Mouse (Mus musculus) midbrain, embryonic 14.5 days (tissue): ENCODE results near the gene Eri2. TPM values are rescaled to one million over a fixed set of nuclear protein-coding genes. Genes with fewer than 3 reads are reported as not detected.
A peak's percentile ranks its signal among the peaks of the same experiment; 100 is the strongest.

Experiments
- ATAC-seq: fragments of 200-750 bp; cut with Nextera tagmentation; 2 replicates; pipeline ENCODE4 v1.8.0; 2017; ENCODE audit warnings: moderate number of reproducible peaks, moderate library complexity; ENCODE audit not compliant: low FRiP score, low TSS enrichment
- DNase-seq: peaks from one replicate; pipeline ENCODE4 v3.0.0-alpha.2; 2015
- H3K27ac ChIP-seq: fragments of 300-500 bp; sonication (generic); replicated peaks from 2 replicates; pipeline ENCODE4 v1.5.1; 2014; ENCODE audit warnings: mild to moderate bottlenecking, low read depth, low read length, moderate library complexity
- H3K27me3 ChIP-seq: fragments of 300-500 bp; sonication (generic); 2 replicates; pipeline ENCODE4 v1.6.1; 2014; ENCODE audit warnings: low read length, control low read depth, mixed read lengths; ENCODE audit not compliant: control insufficient read depth, insufficient read depth
- H3K36me3 ChIP-seq: fragments of 300-500 bp; sonication (generic); 2 replicates; pipeline ENCODE4 v1.6.1; 2014; ENCODE audit warnings: low read length, control low read depth; ENCODE audit not compliant: control insufficient read depth, insufficient read depth
- H3K4me1 ChIP-seq: fragments of 300-500 bp; sonication (generic); 2 replicates; pipeline ENCODE4 v1.6.1; 2014; ENCODE audit warnings: mild to moderate bottlenecking, antibody characterized with exemption, low read length, control low read depth; ENCODE audit not compliant: control insufficient read depth, insufficient read depth
- H3K4me2 ChIP-seq: fragments of 300-500 bp; sonication (generic); 2 replicates; pipeline ENCODE4 v1.6.1; 2014; ENCODE audit warnings: mild to moderate bottlenecking, low read length, moderate library complexity
- H3K4me3 ChIP-seq: fragments of 300-500 bp; sonication (generic); replicated peaks from 2 replicates; pipeline ENCODE4 v1.5.1; 2014; ENCODE audit warnings: low read depth, low read length
- H3K9ac ChIP-seq: fragments of 300-500 bp; sonication (generic); replicated peaks from 2 replicates; pipeline ENCODE4 v1.6.1; 2014; ENCODE audit warnings: mild to moderate bottlenecking, low read length, moderate library complexity
- H3K9me3 ChIP-seq: fragments of 300-500 bp; sonication (generic); 2 replicates; pipeline ENCODE4 v1.6.1; 2016; ENCODE audit warnings: low read length, control low read depth, mixed read lengths; ENCODE audit not compliant: control insufficient read depth
- WGBS: fragments of 180-500 bp; shearing (Covaris S2); extraction: QIAGEN DNeasy Blood & Tissue Kit; methylation state at CpG from one replicate; pipeline ENCODE4 v1.1.7; 2014; 5-methylcytosine and 5-hydroxymethylcytosine counted together
- polyA plus RNA-seq: library from polyadenylated mRNA; unstranded; fragments of >200 nt; fragmentation: Nextera tagmentation; extraction: Ambion mirVana; gene quantifications from 2 replicates; pipeline ENCODE4 v1.2.1, GENCODE M21; 2014

The Eri2 gene
- 19.2 and 25.5 TPM in 2 replicates for polyA plus RNA-seq

DNA sequence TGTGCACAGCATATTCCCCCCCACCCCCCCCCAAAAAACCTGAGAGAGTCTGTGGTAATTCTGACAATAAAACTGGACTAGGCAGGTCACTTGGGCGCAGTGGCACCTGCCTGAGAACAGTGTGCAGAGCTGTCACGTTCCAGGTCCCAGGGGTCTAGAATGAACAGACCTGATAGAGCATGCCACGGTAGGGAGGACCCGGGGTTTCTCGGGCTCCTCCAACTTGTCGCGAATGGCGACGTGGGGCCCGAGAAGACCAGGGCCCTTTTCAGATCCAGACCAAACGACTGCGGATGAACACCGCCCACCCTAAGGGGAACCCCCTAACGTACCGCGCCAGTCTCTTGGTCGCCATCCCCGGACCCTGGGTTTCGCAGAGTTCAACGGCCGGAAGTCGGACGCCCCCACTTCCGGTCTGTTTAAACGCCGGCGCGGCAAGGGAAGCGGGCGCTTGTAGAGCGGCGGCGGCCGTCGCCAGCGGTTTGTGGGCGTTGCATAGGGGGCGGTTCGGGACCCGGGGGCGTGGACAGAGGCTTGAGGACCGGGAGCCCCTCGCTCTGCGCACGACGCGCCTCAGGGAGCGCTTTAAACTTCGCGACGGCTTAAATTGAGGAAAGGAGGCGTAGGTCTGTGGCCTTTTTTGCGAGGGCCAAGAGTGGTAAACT is at the start of gene Eri2, which contains the start of gene Rexo5:
Gene Eri2, minus strand, starts transcription at position 473 of the 665 bp plus-strand sequence.
Gene Rexo5, plus strand, starts transcription at position 421 of the 665 bp plus-strand sequence.
- Histone ChIP-seq H3K4me1 (peaks cover 5% of the 10 kb centered on the region; the same call in 1 of the 2 replicates), H3K9ac (peak within 1 kb of the TSS; percentile 79), H3K9me3 (no peaks in the 10 kb centered on the region), H3K4me3 (peak within 1 kb of the TSS; percentile 69), H3K36me3 (peaks cover 21% of the 10 kb centered on the region), H3K27ac (peak within 1 kb of the TSS; percentile 64), H3K4me2 (peak within 1 kb of the TSS; percentile 84), H3K27me3 (no peaks in the 10 kb centered on the region)
- DNase-seq (peak; percentile 95), ATAC-seq (peak; percentile 95)
- under 1% methylated on average over 53 of the region's 53 CpGs for WGBS

DNA sequence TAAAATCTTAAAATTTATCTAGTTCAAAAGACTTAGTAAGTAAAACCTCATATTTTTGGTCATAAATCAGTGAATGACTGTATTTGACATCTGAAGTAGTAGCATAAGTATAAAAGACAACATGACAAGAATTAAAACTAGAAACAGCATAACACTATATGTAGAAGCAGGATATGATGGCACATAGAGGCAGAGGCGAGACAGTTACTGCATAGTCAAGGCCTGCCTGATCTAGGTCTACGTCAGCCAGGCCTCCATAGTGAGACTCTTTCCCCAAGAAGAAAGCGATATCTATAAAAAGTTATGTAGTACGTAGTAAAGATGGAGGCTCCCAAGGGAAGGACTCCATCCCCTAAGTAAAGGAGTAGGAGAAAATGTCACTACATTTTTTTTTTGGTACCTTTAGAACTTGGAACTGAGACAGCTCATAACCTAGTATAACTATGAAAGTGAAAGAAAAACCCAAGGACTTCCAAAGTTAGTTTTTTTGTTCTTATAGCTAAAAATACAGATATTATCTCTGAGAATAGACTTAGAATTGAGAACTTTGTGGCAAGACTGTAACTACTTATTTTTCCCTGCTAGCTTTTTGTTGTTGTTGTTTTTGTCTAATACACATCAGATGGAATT is 48.1 kb upstream of the Eri2 start:
- no peak for ATAC-seq

DNA sequence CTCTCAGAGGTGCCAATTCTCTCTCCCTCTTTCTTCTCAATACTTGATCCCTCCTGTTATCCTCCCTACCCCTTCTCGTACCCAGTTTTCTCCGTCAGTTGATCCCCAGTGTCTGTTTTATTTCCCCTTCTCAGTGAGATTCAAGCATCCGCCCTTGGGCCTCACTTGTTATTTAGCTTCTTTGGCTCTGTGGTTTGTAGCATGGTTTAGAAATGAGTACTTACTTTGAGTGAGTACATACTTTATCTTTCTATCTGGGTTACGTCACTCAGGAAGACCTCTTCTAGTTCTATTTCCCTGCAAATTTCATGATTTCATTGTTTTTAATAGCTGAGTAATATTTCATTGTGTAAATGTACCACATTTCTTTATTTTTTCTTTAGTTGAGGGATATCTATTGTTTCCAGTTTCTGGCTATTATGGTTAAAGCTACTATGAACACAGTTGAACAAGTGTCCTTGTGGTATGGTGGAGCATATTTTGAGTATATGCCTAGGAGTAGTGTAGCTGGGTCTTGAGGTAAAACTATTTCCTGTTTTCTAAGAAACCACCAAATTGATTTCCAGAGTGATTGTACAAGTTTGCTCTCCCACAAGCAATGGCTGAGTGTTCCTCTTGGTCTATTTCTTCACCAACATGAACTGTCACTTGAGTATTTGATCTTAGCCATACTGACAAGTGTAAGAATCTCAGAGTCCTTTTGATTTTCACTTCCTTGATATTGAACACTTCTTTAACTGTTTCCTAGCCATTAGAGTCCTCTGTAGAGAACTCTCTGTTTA is 42.3 kb upstream of the Eri2 start:
- no peak overlapping the region for H3K4me3 ChIP-seq
- H3K27me3 ChIP-seq = no peaks in the 10 kb centered on the region
- no peaks in the 10 kb centered on the region for H3K4me1 ChIP-seq
- H3K9me3 ChIP-seq = no peaks in the 10 kb centered on the region
- no peak for DNase-seq
- H3K9ac ChIP-seq = no peak overlapping the region
- WGBS = 98% methylated on average over 4 of the region's 4 CpGs
- H3K4me2 ChIP-seq = no peak overlapping the region
- H3K36me3 ChIP-seq = no peaks in the 10 kb centered on the region
- no peak overlapping the region for H3K27ac ChIP-seq
- no peak for ATAC-seq

More for the DNA sequence above, 48.1 kb upstream of the Eri2 start:
- no peak for DNase-seq
- Histone ChIP-seq H3K4me3 (no peak overlapping the region), H3K36me3 (peaks cover 4% of the 10 kb centered on the region; the same call in 1 of the 2 replicates), H3K27me3 (no peaks in the 10 kb centered on the region), H3K4me2 (no peak overlapping the region), H3K9me3 (no peaks in the 10 kb centered on the region), H3K27ac (no peak overlapping the region), H3K9ac (no peak overlapping the region), H3K4me1 (no peaks in the 10 kb centered on the region)
- 96% methylated on average over 4 of the region's 4 CpGs for WGBS

DNA sequence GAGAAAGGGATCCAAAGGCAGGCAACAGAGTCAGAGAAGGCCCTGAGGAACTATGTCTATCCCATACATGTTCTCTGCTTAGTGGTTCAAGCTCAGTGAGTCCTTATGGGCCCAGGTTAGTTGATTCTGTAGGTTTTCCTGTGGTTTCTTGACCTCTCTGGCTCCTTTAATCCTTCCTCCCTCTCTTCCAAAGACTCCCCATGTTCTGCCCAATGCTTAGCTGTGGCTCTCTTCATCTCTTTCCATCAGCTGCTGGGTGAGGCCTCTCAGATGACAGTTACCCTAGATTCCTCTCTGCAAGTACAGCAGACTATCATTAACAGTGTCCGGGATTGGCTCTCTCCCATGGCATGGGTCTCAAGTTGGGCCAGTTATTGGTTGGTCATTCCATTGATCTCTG is 41.5 kb upstream of the Eri2 start:
- Histone ChIP-seq H3K27ac (no peak overlapping the region), H3K4me2 (no peak overlapping the region), H3K9ac (no peak overlapping the region), H3K27me3 (no peaks in the 10 kb centered on the region), H3K4me3 (no peak overlapping the region), H3K36me3 (no peaks in the 10 kb centered on the region), H3K9me3 (no peaks in the 10 kb centered on the region), H3K4me1 (no peaks in the 10 kb centered on the region)
- 100% methylated on average over 1 of the region's 1 CpGs for WGBS
- ATAC-seq (no peak), DNase-seq (no peak)

DNA sequence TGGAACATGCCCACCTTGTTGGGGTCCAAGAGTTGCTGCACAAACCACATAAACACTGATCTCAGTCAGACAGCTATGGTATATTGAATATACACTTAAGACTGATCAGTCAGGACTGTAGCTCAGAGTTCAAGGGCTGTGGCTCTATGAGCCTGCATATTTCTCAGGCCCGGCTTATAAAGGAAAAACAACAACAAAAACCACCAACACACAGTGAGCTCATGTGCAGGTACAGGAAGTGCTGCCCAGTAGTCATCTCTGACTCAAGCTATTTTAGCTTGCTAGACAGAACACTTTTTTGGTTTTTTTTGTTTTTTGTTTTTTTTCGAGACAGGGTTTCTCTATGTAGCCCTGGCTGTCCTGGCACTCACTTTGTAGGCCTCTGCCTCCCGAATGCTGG is 14.9 kb upstream of the Eri2 start:
- DNase-seq = no peak
- Histone ChIP-seq H3K27ac (no peak overlapping the region), H3K36me3 (no peaks in the 10 kb centered on the region; the same call in 1 of the 2 replicates), H3K27me3 (no peaks in the 10 kb centered on the region), H3K9ac (no peak overlapping the region), H3K9me3 (no peaks in the 10 kb centered on the region), H3K4me2 (no peak overlapping the region), H3K4me3 (no peak overlapping the region), H3K4me1 (no peaks in the 10 kb centered on the region)
- ATAC-seq = no peak
- WGBS = 90% methylated on average over 3 of the region's 3 CpGs

DNA sequence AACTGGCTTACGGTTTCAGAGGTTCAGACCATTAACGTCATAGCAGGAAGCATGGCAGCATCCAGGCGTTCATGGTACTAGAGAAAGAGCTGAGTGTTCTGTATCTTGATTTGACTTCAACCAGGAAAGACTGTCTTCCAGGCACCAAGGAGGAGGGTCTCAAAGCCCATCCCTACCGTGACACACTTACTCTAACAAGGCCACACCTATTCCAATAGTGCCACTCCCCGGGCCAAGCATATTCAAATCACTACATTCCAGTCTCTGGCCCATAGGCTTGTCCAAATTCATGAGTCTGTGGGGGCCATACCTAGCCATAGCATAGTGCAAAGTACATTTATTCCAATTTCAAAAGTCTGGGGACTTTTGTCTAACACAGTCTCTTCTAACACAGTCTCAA is 13.5 kb upstream of the Eri2 start:
- 95% methylated on average over 5 of the region's 5 CpGs for WGBS

DNA sequence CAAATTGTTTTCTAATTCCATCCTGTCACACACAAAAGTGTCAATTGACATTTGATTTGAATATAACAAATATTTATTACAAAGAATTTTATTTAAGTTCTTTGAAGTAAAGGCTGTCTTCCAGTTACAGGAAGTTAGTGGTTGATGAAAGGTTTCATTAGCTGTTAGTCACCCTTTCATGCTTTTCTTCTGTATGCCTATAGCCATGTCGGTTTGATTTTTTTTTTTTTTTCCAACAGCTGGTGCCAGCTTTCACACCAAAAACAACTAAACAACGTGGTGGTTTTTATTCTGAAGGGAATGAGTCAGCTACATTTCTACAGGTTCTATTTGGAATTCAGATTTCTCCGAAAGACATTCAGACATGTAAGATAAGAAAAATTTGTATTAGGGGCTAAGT is 7.1 kb upstream of the Eri2 start:
- H3K4me1 ChIP-seq = no peaks in the 10 kb centered on the region
- no peaks in the 10 kb centered on the region for H3K27me3 ChIP-seq
- no peaks in the 10 kb centered on the region for H3K36me3 ChIP-seq
- no peak overlapping the region for H3K9ac ChIP-seq
- no peaks in the 10 kb centered on the region for H3K9me3 ChIP-seq
- H3K4me2 ChIP-seq = no peak overlapping the region
- no peak overlapping the region for H3K4me3 ChIP-seq
- DNase-seq (no peak), ATAC-seq (no peak)
- H3K27ac ChIP-seq = no peak overlapping the region
- 94% methylated on average over 3 of the region's 3 CpGs for WGBS

More for the DNA sequence above, 13.5 kb upstream of the Eri2 start:
- Histone ChIP-seq H3K27me3 (no peaks in the 10 kb centered on the region), H3K4me3 (no peak overlapping the region), H3K36me3 (no peaks in the 10 kb centered on the region; the same call in 1 of the 2 replicates), H3K4me1 (no peaks in the 10 kb centered on the region), H3K9ac (no peak overlapping the region), H3K27ac (no peak overlapping the region), H3K9me3 (no peaks in the 10 kb centered on the region), H3K4me2 (no peak overlapping the region)
- DNase-seq (no peak), ATAC-seq (no peak)

DNA sequence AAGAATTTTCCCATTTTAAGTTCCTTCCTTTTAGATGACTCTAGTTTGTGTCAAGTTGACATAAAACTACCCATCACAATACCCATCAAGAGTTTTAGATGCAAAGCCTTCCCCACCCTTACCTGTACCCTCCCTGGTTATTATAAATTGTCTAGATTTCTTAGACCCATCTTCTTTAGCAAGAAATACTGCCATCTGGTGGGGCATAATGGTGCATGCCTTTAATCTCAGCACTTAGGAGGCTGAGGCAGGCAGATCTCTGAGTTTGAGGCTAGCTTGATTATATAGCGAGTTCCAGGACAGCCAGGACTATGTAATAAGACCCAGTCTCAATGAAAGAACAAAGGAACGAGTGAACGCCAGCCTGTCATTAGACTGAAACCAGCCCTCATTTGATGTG is 6.6 kb upstream of the Eri2 start:
- DNase-seq (no peak), ATAC-seq (no peak)
- Histone ChIP-seq H3K4me1 (no peaks in the 10 kb centered on the region), H3K9ac (no peak overlapping the region), H3K27me3 (no peaks in the 10 kb centered on the region), H3K9me3 (no peaks in the 10 kb centered on the region), H3K36me3 (no peaks in the 10 kb centered on the region), H3K27ac (no peak overlapping the region), H3K4me3 (no peak overlapping the region), H3K4me2 (no peak overlapping the region)
- 98% methylated on average over 3 of the region's 3 CpGs for WGBS
